Comparison of ENCODE assay signal across 9 mouse cellular contexts in the genomic region with DNA sequence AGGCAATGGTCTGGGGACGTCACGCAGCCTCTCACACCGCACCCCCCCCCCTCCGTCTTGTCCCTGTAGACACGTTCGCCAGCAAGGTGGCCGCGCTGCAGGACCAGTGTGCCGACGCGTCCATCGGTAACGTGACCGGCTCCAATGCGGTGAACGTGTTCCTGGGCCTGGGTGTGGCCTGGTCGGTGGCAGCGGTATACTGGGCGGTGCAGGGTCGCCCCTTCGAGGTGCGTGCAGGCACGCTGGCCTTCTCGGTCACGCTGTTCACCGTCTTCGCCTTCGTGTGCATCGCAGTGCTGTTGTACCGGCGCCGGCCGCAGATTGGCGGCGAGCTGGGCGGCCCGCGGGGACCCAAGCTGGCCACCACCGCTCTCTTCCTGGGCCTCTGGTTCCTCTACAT. TPM values are rescaled to one million over a fixed set of nuclear protein-coding genes. Genes with fewer than 3 reads are reported as not detected.
A peak's percentile ranks its signal among the peaks of the same experiment; 100 is the strongest.
DNase-seq lines count a peak whose midpoint lies in the region; ATAC-seq and TF ChIP-seq lines count a peak whose summit lies in the region.
"Had no signal": no experiment of that assay in that cellular context is flagged by ENCODE, and none has a peak within 500 bp of the region (broad histone marks: within the 10 kb centered on the region; RNA-seq: fewer than 3 reads in every experiment).

No protein-coding gene starts in this region.

- TF ChIP-seq CTCF in liver, postnatal 0 days (IDR thresholded peaks at IDR 0.05; ENCODE audit: low read depth) = no peak

- no peaks in the 10 kb centered on the region for H3K9me3 ChIP-seq in liver, embryonic 11.5 days (ENCODE audit: control insufficient read depth, low read length)
- H3K9me3 ChIP-seq in liver, postnatal 0 days (ENCODE audit: low read length) = no peaks in the 10 kb centered on the region
- H3K9me3 ChIP-seq in hindbrain, embryonic 16.5 days (ENCODE audit: control insufficient read depth, low read length) = no peaks in the 10 kb centered on the region
- no peaks in the 10 kb centered on the region for H3K9me3 ChIP-seq in neural tube, embryonic 15.5 days (replicated peaks)

- H3K4me3 ChIP-seq in liver, embryonic 11.5 days (ENCODE audit: low read depth, low read length) = no peak overlapping the region
- no peak overlapping the region for H3K4me3 ChIP-seq in liver, postnatal 0 days (ENCODE audit: low read depth, low read length)
- H3K4me3 ChIP-seq in hindbrain, embryonic 16.5 days (ENCODE audit: low read length) = no peak overlapping the region
- H3K4me3 ChIP-seq in neural tube, embryonic 15.5 days (replicated peaks) = 0 out of 2 replicates have a peak overlapping the region, but pooled peaks have one; percentile 6

- peak; percentile 57 for DNase-seq in cerebellum, adult 11-12 months
- no peak for DNase-seq in cerebellum, adult 8-10 months
- DNase-seq in liver, embryonic 11.5 days (ENCODE audit: low spot score) = no peak
- no peak for DNase-seq in liver, postnatal 0 days
- no peak for DNase-seq in layer of hippocampus, adult 18-20 months (ENCODE audit: low spot score in 2 of 2)
- DNase-seq in gastrocnemius, adult 8-10 months (ENCODE audit: low spot score in 2 of 2) = no peak
- DNase-seq: thymus, postnatal 25 days had no signal

- ATAC-seq in liver, embryonic 11.5 days (replicated peaks; ENCODE audit: low FRiP score) = no peak
- ATAC-seq in liver, postnatal 0 days = no peak
- peak; percentile 31 for ATAC-seq in hindbrain, embryonic 16.5 days
- no peak for ATAC-seq in neural tube, embryonic 15.5 days (ENCODE audit: low FRiP score)

- H3K36me3 ChIP-seq in liver, embryonic 11.5 days (ENCODE audit: control insufficient read depth, insufficient read depth, low read length) = no peaks in the 10 kb centered on the region
- H3K36me3 ChIP-seq in liver, postnatal 0 days (replicated peaks; ENCODE audit: insufficient read depth, low read length) = no peaks in the 10 kb centered on the region
- 0 out of 2 replicates have a peak, but pooled peaks cover 2% of the 10 kb centered on the region for H3K36me3 ChIP-seq in hindbrain, embryonic 16.5 days (ENCODE audit: control insufficient read depth, insufficient read depth, low read length)
- peaks cover 15% of the 10 kb centered on the region for H3K36me3 ChIP-seq in neural tube, embryonic 15.5 days

- no peak overlapping the region for H3K27ac ChIP-seq in liver, embryonic 11.5 days (ENCODE audit: low read depth, low read length)
- no peak overlapping the region for H3K27ac ChIP-seq in liver, postnatal 0 days (ENCODE audit: low read depth)
- no peak overlapping the region for H3K27ac ChIP-seq in hindbrain, embryonic 16.5 days (ENCODE audit: low read depth, low read length)
- H3K27ac ChIP-seq in neural tube, embryonic 15.5 days (replicated peaks) = no peak overlapping the region

- peaks cover 26% of the 10 kb centered on the region for H3K27me3 ChIP-seq in liver, embryonic 11.5 days (replicated peaks; ENCODE audit: control insufficient read depth, insufficient read depth, low read length)
- peaks cover 19% of the 10 kb centered on the region for H3K27me3 ChIP-seq in liver, postnatal 0 days (ENCODE audit: insufficient read depth, low read length)
- H3K27me3 ChIP-seq in hindbrain, embryonic 16.5 days (replicated peaks; ENCODE audit: control insufficient read depth, insufficient read depth, low read length) = peaks cover 3% of the 10 kb centered on the region
- peaks cover 13% of the 10 kb centered on the region for H3K27me3 ChIP-seq in neural tube, embryonic 15.5 days (replicated peaks)

- no peaks in the 10 kb centered on the region for H3K4me1 ChIP-seq in liver, embryonic 11.5 days (replicated peaks; ENCODE audit: control insufficient read depth, insufficient read depth, low read length)
- no peaks in the 10 kb centered on the region for H3K4me1 ChIP-seq in liver, postnatal 0 days (ENCODE audit: insufficient read depth)
- H3K4me1 ChIP-seq in hindbrain, embryonic 16.5 days (ENCODE audit: control insufficient read depth, insufficient read depth, low read depth, low read length) = no peaks in the 10 kb centered on the region
- peaks cover 9% of the 10 kb centered on the region for H3K4me1 ChIP-seq in neural tube, embryonic 15.5 days

- H3K4me2 ChIP-seq in liver, embryonic 11.5 days = peak overlapping the region; percentile 34; the same call in 1 of the 2 replicates
- H3K4me2 ChIP-seq in liver, postnatal 0 days (ENCODE audit: low read depth, low read length) = no peak overlapping the region
- peak overlapping the region; percentile 26 for H3K4me2 ChIP-seq in hindbrain, embryonic 16.5 days (ENCODE audit: low read length)
- peak overlapping the region; percentile 45 for H3K4me2 ChIP-seq in neural tube, embryonic 15.5 days

- WGBS in liver, embryonic 11.5 days = 10% methylated on average over 39 of the region's 39 CpGs
- 13% methylated on average over 31 of the region's 39 CpGs for WGBS in liver, postnatal 0 days (ENCODE audit: insufficient replicate concordance)
- WGBS in hindbrain, embryonic 16.5 days = 11% methylated on average over 39 of the region's 39 CpGs
- WGBS in neural tube, embryonic 15.5 days = 11% methylated on average over 39 of the region's 39 CpGs

- no peak for TF ChIP-seq EP300 in liver, postnatal 0 days (IDR thresholded peaks at IDR 0.05; ENCODE audit: low read depth)

- H3K9ac ChIP-seq in liver, embryonic 11.5 days (ENCODE audit: low read depth, low read length) = no peak overlapping the region
- no peak overlapping the region for H3K9ac ChIP-seq in liver, postnatal 0 days (replicated peaks)
- H3K9ac ChIP-seq in hindbrain, embryonic 16.5 days (ENCODE audit: low read depth, low read length) = no peak overlapping the region
- H3K9ac ChIP-seq in neural tube, embryonic 15.5 days (replicated peaks) = 0 out of 2 replicates have a peak overlapping the region, but pooled peaks have one; percentile 4

RNA-seq across cellular contexts. Expression of a gene that starts 16.2 kb away (rescaled TPM):
- 14.2 and 17.7 TPM in 2 replicates for polyA plus RNA-seq in liver, embryonic 11.5 days (2014; fragmentation: Nextera tagmentation; extraction: Ambion mirVana)
- polyA plus RNA-seq in liver, postnatal 0 days (2015; fragmentation: Nextera tagmentation; extraction: Ambion mirVana) = 1.9 and 2.0 TPM in 2 replicates
- polyA plus RNA-seq in hindbrain, embryonic 16.5 days (2015; fragmentation: Nextera tagmentation; extraction: Ambion mirVana) = 96.6 and 122 TPM in 2 replicates
- 104 and 126 TPM in 2 replicates for polyA plus RNA-seq in neural tube, embryonic 15.5 days (2015; fragmentation: Nextera tagmentation; extraction: Ambion mirVana)
- total RNA-seq in layer of hippocampus, adult 18-20 months (2021) = 10 to 100 TPM; 33.7 to 38.2 TPM
- 1 to 10 TPM in 2 of 4 experiments, under 1 TPM in 2; 0.58 to 1.5 (median 0.86) TPM for total RNA-seq in gastrocnemius, adult 8-10 months (2022)

RNA-seq across cellular contexts. Expression of a gene that starts 29.1 kb away (rescaled TPM):
- polyA plus RNA-seq in liver, embryonic 11.5 days (2014; fragmentation: Nextera tagmentation; extraction: Ambion mirVana) = 0.07 and 0.18 TPM in 2 replicates
- polyA plus RNA-seq in liver, postnatal 0 days (2015; fragmentation: Nextera tagmentation; extraction: Ambion mirVana) = not detected in 2 replicates
- 1.1 and 1.2 TPM in 2 replicates for polyA plus RNA-seq in hindbrain, embryonic 16.5 days (2015; fragmentation: Nextera tagmentation; extraction: Ambion mirVana)
- 1.2 and 1.4 TPM in 2 replicates for polyA plus RNA-seq in neural tube, embryonic 15.5 days (2015; fragmentation: Nextera tagmentation; extraction: Ambion mirVana)
- 100 to 1,000 TPM; 277 to 290 TPM for total RNA-seq in layer of hippocampus, adult 18-20 months (2021)
- under 1 TPM; 0.07 to 0.19 (median 0.13) TPM for total RNA-seq in gastrocnemius, adult 8-10 months (2022)

RNA-seq across cellular contexts. Expression of a gene that starts 39.0 kb away (rescaled TPM):
- 20.2 and 20.7 TPM in 2 replicates for polyA plus RNA-seq in liver, embryonic 11.5 days (2014; fragmentation: Nextera tagmentation; extraction: Ambion mirVana)
- polyA plus RNA-seq in liver, postnatal 0 days (2015; fragmentation: Nextera tagmentation; extraction: Ambion mirVana) = 6.5 and 7.5 TPM in 2 replicates
- polyA plus RNA-seq in hindbrain, embryonic 16.5 days (2015; fragmentation: Nextera tagmentation; extraction: Ambion mirVana) = 48.3 and 49.8 TPM in 2 replicates
- 45.8 and 48.1 TPM in 2 replicates for polyA plus RNA-seq in neural tube, embryonic 15.5 days (2015; fragmentation: Nextera tagmentation; extraction: Ambion mirVana)
- 10 to 100 TPM; 34.2 to 34.3 TPM for total RNA-seq in layer of hippocampus, adult 18-20 months (2021)
- 10 to 100 TPM; 10.7 to 13.4 (median 11.9) TPM for total RNA-seq in gastrocnemius, adult 8-10 months (2022)
